Mouse (Mus musculus) liver, adult 2 months (tissue): ENCODE results near the gene Adamts12.

Experiments
- CTCF ChIP-seq: fragments of 200-500 bp; IDR thresholded peaks from 2 replicates; pipeline ENCODE4 v1.5.1; 2011; ENCODE audit warnings: low read depth, low read length, control low read depth
- POLR2A ChIP-seq: fragments of 200-500 bp; IDR thresholded peaks from 2 replicates; pipeline ENCODE4 v1.6.1; 2011; ENCODE audit warnings: low read length, control low read depth; ENCODE audit not compliant: insufficient read depth; ENCODE audit errors: extremely low read depth

- no peak for TF ChIP-seq POLR2A
- TF ChIP-seq CTCF: no peak
These were observed 63.9 kb downstream of the Adamts12 start for GRCm38 (mm10) chr15:11128457-11128856.
